Mouse (Mus musculus) midbrain, postnatal 0 days (tissue): ENCODE data around the gene Cox20. TPM values are rescaled to one million over a fixed set of nuclear protein-coding genes. Genes with fewer than 3 reads are reported as not detected.
A peak's percentile ranks its signal among the peaks of the same experiment; 100 is the strongest.

Source experiments
- ATAC-seq: fragments of 200-750 bp; cut with Nextera tagmentation; 2 replicates; pipeline ENCODE4 v1.8.0; 2017; ENCODE audit warnings: moderate number of reproducible peaks, mild to moderate bottlenecking, moderate TSS enrichment, moderate library complexity; ENCODE audit not compliant: low FRiP score
- DNase-seq: peaks from one replicate; pipeline ENCODE4 v3.0.0-alpha.2; 2015; ENCODE audit warnings: low spot score
- H3K27ac ChIP-seq: fragments of 300-500 bp; sonication (generic); 2 replicates; pipeline ENCODE4 v1.5.1; 2014; ENCODE audit warnings: low read depth, mild to moderate bottlenecking, low read length, mixed read lengths
- H3K27me3 ChIP-seq: fragments of 300-500 bp; sonication (generic); 2 replicates; pipeline ENCODE4 v1.6.1; 2014; ENCODE audit warnings: low read length, control low read depth, mixed read lengths; ENCODE audit not compliant: insufficient read depth
- H3K36me3 ChIP-seq: fragments of 300-500 bp; sonication (generic); 2 replicates; pipeline ENCODE4 v1.6.1; 2014; ENCODE audit warnings: low read length, control low read depth, mixed read lengths; ENCODE audit not compliant: insufficient read depth
- H3K4me1 ChIP-seq: fragments of 300-500 bp; sonication (generic); 2 replicates; pipeline ENCODE4 v1.6.1; 2014; ENCODE audit warnings: mild to moderate bottlenecking, control low read depth, antibody characterized with exemption, low read length, mixed read lengths; ENCODE audit not compliant: insufficient read depth
- H3K4me2 ChIP-seq: fragments of 300-500 bp; sonication (generic); 2 replicates; pipeline ENCODE4 v1.6.1; 2014; ENCODE audit warnings: low read depth, mild to moderate bottlenecking, low read length, mixed read lengths; ENCODE audit not compliant: poor library complexity, severe bottlenecking
- H3K4me3 ChIP-seq: fragments of 300-500 bp; sonication (generic); 2 replicates; pipeline ENCODE4 v1.5.1; 2014; ENCODE audit warnings: low read depth, mild to moderate bottlenecking, low read length, moderate library complexity
- H3K9ac ChIP-seq: fragments of 300-500 bp; sonication (generic); replicated peaks from 2 replicates; pipeline ENCODE4 v1.6.1; 2014; ENCODE audit warnings: mild to moderate bottlenecking, low read length, moderate library complexity, mixed read lengths; ENCODE audit not compliant: poor library complexity, severe bottlenecking
- H3K9me3 ChIP-seq: fragments of 300-500 bp; sonication (generic); 2 replicates; pipeline ENCODE4 v1.6.1; 2016; ENCODE audit warnings: low read length, control low read depth
- CTCF ChIP-seq: IDR thresholded peaks from 2 replicates; pipeline ENCODE4 v1.5.1; 2016; ENCODE audit warnings: antibody characterized with exemption, mild to moderate bottlenecking
- WGBS: fragments of 180-500 bp; shearing (Covaris S2); extraction: QIAGEN DNeasy Blood & Tissue Kit; methylation state at CpG from one replicate; pipeline ENCODE4 v1.1.7; 2014; 5-methylcytosine and 5-hydroxymethylcytosine counted together
- microRNA-seq: library from miRNA; unstranded; fragments of <30 nt; microRNA quantifications from one replicate; pipeline ENCODE4, GENCODE M21; 2016; ENCODE audit warnings: borderline number of aligned reads
- polyA plus RNA-seq: library from polyadenylated mRNA; unstranded; fragments of >200 nt; fragmentation: Nextera tagmentation; extraction: Ambion mirVana; gene quantifications from 2 replicates; pipeline ENCODE4 v1.2.1, GENCODE M21; 2015
- total RNA-seq: library from RNA; depleted of rRNA; stranded (reverse); fragments of >200 nt; gene quantifications from 2 replicates; pipeline ENCODE4 v1.2.3, GENCODE M21; 2014; rRNA removed

The Cox20 gene
- total and polyA plus RNA-seq, 2 experiments from 2014 or later = 32.0 to 108 TPM

GRCm38 (mm10) chr1:178368548-178369271 is 49.8 kb downstream of the Cox20 start:
- DNase-seq = peak; percentile 92
- Histone ChIP-seq H3K27me3 (no peaks in the 10 kb centered on the region), H3K36me3 (no peaks in the 10 kb centered on the region), H3K9ac (peak overlapping the region; percentile 63), H3K4me1 (no peaks in the 10 kb centered on the region), H3K4me3 (peak overlapping the region; percentile 42), H3K9me3 (no peaks in the 10 kb centered on the region), H3K27ac (peak overlapping the region; percentile 80), H3K4me2 (peak overlapping the region; percentile 67)
- TF ChIP-seq CTCF = no peak
- ATAC-seq = peak; percentile 97
- 2% methylated on average over 35 of the region's 36 CpGs for WGBS

DNA sequence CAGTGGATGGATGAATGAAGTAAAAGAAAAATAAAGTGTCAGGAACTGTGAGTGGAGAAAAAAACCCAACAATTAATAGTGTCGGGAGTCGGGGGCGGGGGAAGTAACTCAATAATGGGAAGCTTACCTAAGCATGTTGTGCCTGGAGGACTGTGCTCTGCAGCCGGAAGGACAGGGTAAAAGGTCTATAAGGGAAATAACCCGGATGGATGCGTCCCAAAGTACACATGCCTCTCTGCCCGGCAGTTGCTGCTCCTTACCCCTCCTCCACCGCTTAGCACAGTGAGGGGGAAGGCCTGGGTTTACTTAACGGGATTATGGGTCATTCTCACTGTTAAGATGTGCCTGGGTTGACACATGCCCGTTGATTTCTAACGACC is 50.3 kb downstream of the Cox20 start:
- ATAC-seq = peak; percentile 79
- peak; percentile 63 for DNase-seq
- H3K4me3 ChIP-seq = peak overlapping the region; percentile 42
- TF ChIP-seq CTCF = no peak
- no peaks in the 10 kb centered on the region for H3K9me3 ChIP-seq
- peak overlapping the region; percentile 80 for H3K27ac ChIP-seq
- H3K27me3 ChIP-seq = no peaks in the 10 kb centered on the region
- WGBS = under 1% methylated on average over 11 of the region's 11 CpGs
- no peaks in the 10 kb centered on the region for H3K4me1 ChIP-seq
- peak overlapping the region; percentile 67 for H3K4me2 ChIP-seq
- no peaks in the 10 kb centered on the region for H3K36me3 ChIP-seq
- peak overlapping the region; percentile 63 for H3K9ac ChIP-seq

Small RNAs within 50 kb of the gene (microRNA-seq; reads per million reads assigned to microRNA genes)
- not detected for gene Gm27458

Other genes with a start within 250 kb of the Cox20 start
- 26.6 and 28.6 TPM in 2 replicates for gene Desi2, start 131.7 kb upstream of the Cox20 start, total RNA-seq
- gene Desi2, start 131.7 kb upstream of the Cox20 start, polyA plus RNA-seq = 23.4 and 27.9 TPM in 2 replicates
- gene Hnrnpu, start 18.7 kb downstream of the Cox20 start, total RNA-seq = 177 and 211 TPM in 2 replicates
- 136 and 161 TPM in 2 replicates for gene Hnrnpu, start 18.7 kb downstream of the Cox20 start, polyA plus RNA-seq
- 5.9 and 8.2 TPM in 2 replicates for gene Efcab2, start 87.0 kb downstream of the Cox20 start, total RNA-seq
- gene Efcab2, start 87.0 kb downstream of the Cox20 start, polyA plus RNA-seq = 11.2 and 13.4 TPM in 2 replicates
- gene Kif26b, start 210.0 kb downstream of the Cox20 start, total RNA-seq = 75.2 and 75.8 TPM in 2 replicates
- 6.0 and 6.4 TPM in 2 replicates for gene Kif26b, start 210.0 kb downstream of the Cox20 start, polyA plus RNA-seq